Mouse (Mus musculus) layer of hippocampus, postnatal 36 days (tissue): ENCODE measurements around the gene Fam178b. TPM values are rescaled to one million over a fixed set of nuclear protein-coding genes. Genes with fewer than 3 reads are reported as not detected.
"Not testable (repeated sequence)": the region's sequence is repeated elsewhere in the genome, so short reads cannot be mapped to it uniquely, and the experiment has no call there.

Source experiments
- DNase-seq, 2 experiments: peaks; one replicate each; pipeline ENCODE4 v3.0.0; 2022
- total RNA-seq, 2 experiments: library from RNA; stranded (reverse); gene quantifications; 2 replicates each; pipeline ENCODE4 v1.2.3; 2021

The Fam178b gene
- total RNA-seq, 2 experiments from 2014 or later: not detected

GRCm38 (mm10) chr1:36625442-36625841 is 57.5 kb downstream of the Fam178b start:
- no peak for DNase-seq

- not testable (repeated sequence) for DNase-seq
Measured at GRCm38 (mm10) chr1:36615958-36616357, 67.0 kb downstream of the Fam178b start.

- no peak for DNase-seq
Measured at GRCm38 (mm10) chr1:36615188-36615587, 67.8 kb downstream of the Fam178b start.

GRCm38 (mm10) chr1:36614584-36614983 is 68.4 kb downstream of the Fam178b start:
- no peak for DNase-seq

- DNase-seq: no peak
Measured at GRCm38 (mm10) chr1:36613374-36613895, 69.5 kb downstream of the Fam178b start.

- no peak for DNase-seq
Measured at GRCm38 (mm10) chr1:36612362-36612761, 70.6 kb downstream of the Fam178b start.

GRCm38 (mm10) chr1:36611449-36612123 is 71.4 kb downstream of the Fam178b start:
- DNase-seq: no peak

GRCm38 (mm10) chr1:36608211-36608610 is 74.8 kb downstream of the Fam178b start:
- no peak for DNase-seq

- peak in 1 of 2 experiments; percentile 49 for DNase-seq
Measured at GRCm38 (mm10) chr1:36606951-36607350, 76.0 kb downstream of the Fam178b start.

- no peak for DNase-seq
Measured at GRCm38 (mm10) chr1:36604254-36605156, 78.5 kb downstream of the Fam178b start.

GRCm38 (mm10) chr1:36603361-36603760 is 79.6 kb downstream of the Fam178b start:
- DNase-seq: peak; percentile 44 to 45

GRCm38 (mm10) chr1:36602271-36602670 is 80.7 kb downstream of the Fam178b start:
- no peak for DNase-seq

- DNase-seq: no peak
Measured at GRCm38 (mm10) chr1:36598411-36598810, 84.6 kb downstream of the Fam178b start.

GRCm38 (mm10) chr1:36596114-36596513 is 86.9 kb downstream of the Fam178b start:
- peak in 1 of 2 experiments; percentile 38 for DNase-seq

GRCm38 (mm10) chr1:36595167-36595931 is 87.6 kb downstream of the Fam178b start:
- DNase-seq: no peak

- no peak for DNase-seq
Measured at GRCm38 (mm10) chr1:36593099-36593498, 89.9 kb downstream of the Fam178b start.

GRCm38 (mm10) chr1:36591408-36591807 is 91.6 kb downstream of the Fam178b start:
- no peak for DNase-seq

GRCm38 (mm10) chr1:36590664-36591063 is 92.3 kb downstream of the Fam178b start:
- DNase-seq: no peak

- no peak for DNase-seq
Measured at GRCm38 (mm10) chr1:36589486-36589885, 93.5 kb downstream of the Fam178b start.

- no peak for DNase-seq
Measured at GRCm38 (mm10) chr1:36588476-36589450, 94.2 kb downstream of the Fam178b start.

- DNase-seq: no peak
Measured at GRCm38 (mm10) chr1:36587860-36588259, 95.1 kb downstream of the Fam178b start.
